Mouse (Mus musculus): ENCODE results near the gene Slco1a6. TPM values are rescaled to one million over a fixed set of nuclear protein-coding genes. Genes with fewer than 3 reads are reported as not detected.
"Not testable (repeated sequence)": the region's sequence is repeated elsewhere in the genome, so short reads cannot be mapped to it uniquely, and the experiment has no call there.

Slco1a6 gene
- polyA plus RNA-seq (2012; ENCODE audit: insufficient read depth, insufficient read length, low replicate concordance, missing spikeins), result not detected in 2 replicates

GRCm38 (mm10) chr6:142208421-142208820 is at the start of gene Slco1a6:
TSS of gene Slco1a6 (minus strand) at chr6:142208521.
- no peak for TF ChIP-seq CTCF (IDR thresholded peaks at IDR 0.05; ENCODE audit: insufficient read depth, low read depth, low read length)
- no peak for TF ChIP-seq POLR2A (IDR thresholded peaks at IDR 0.05; ENCODE audit: insufficient read depth, low read depth, low read length)
- Histone ChIP-seq H3K4me3 (ENCODE audit: insufficient read depth, low read depth, low read length) (no peak within 1 kb of the TSS), H3K27ac (ENCODE audit: insufficient read depth, low read depth, low read length) (no peak within 1 kb of the TSS), H3K4me1 (ENCODE audit: control insufficient read depth, insufficient read depth, low read length) (no peaks in the 10 kb centered on the region)
- WGBS, result 93% methylated on average over 4 of the region's 4 CpGs

GRCm38 (mm10) chr6:142250738-142251307 is 42.5 kb upstream of the Slco1a6 start:
- 93% methylated on average over 1 of the region's 1 CpGs for WGBS
- H3K27ac ChIP-seq (ENCODE audit: insufficient read depth, low read depth, low read length); H3K4me1 ChIP-seq (ENCODE audit: control insufficient read depth, insufficient read depth, low read length); H3K4me3 ChIP-seq (ENCODE audit: insufficient read depth, low read depth, low read length): not testable (repeated sequence)

GRCm38 (mm10) chr6:142245065-142245464 is 36.7 kb upstream of the Slco1a6 start:
- TF ChIP-seq CTCF (IDR thresholded peaks at IDR 0.05; ENCODE audit: insufficient read depth, low read depth, low read length), result no peak
- TF ChIP-seq POLR2A (IDR thresholded peaks at IDR 0.05; ENCODE audit: insufficient read depth, low read depth, low read length), result no peak
- Histone ChIP-seq H3K4me1 (ENCODE audit: control insufficient read depth, insufficient read depth, low read length) (no peaks in the 10 kb centered on the region), H3K27ac (ENCODE audit: insufficient read depth, low read depth, low read length) (no peak overlapping the region), H3K4me3 (ENCODE audit: insufficient read depth, low read depth, low read length) (no peak overlapping the region)
- 86% methylated on average over 5 of the region's 5 CpGs for WGBS

GRCm38 (mm10) chr6:142239468-142239867 is 31.1 kb upstream of the Slco1a6 start:
- Histone ChIP-seq H3K4me1 (ENCODE audit: control insufficient read depth, insufficient read depth, low read length) (no peaks in the 10 kb centered on the region), H3K4me3 (ENCODE audit: insufficient read depth, low read depth, low read length) (no peak overlapping the region), H3K27ac (ENCODE audit: insufficient read depth, low read depth, low read length) (no peak overlapping the region)
- no peak for TF ChIP-seq CTCF (IDR thresholded peaks at IDR 0.05; ENCODE audit: insufficient read depth, low read depth, low read length)
- TF ChIP-seq POLR2A (IDR thresholded peaks at IDR 0.05; ENCODE audit: insufficient read depth, low read depth, low read length), result no peak
- WGBS, result 81% methylated on average over 1 of the region's 1 CpGs

- TF ChIP-seq CTCF (IDR thresholded peaks at IDR 0.05; ENCODE audit: insufficient read depth, low read depth, low read length), result no peak
- TF ChIP-seq POLR2A (IDR thresholded peaks at IDR 0.05; ENCODE audit: insufficient read depth, low read depth, low read length), result no peak
- no peak overlapping the region for H3K27ac ChIP-seq (ENCODE audit: insufficient read depth, low read depth, low read length)
Measured at GRCm38 (mm10) chr6:142220138-142220537, 11.8 kb upstream of the Slco1a6 start.

GRCm38 (mm10) chr6:142211821-142212220 is 3.5 kb upstream of the Slco1a6 start:
- TF ChIP-seq CTCF (IDR thresholded peaks at IDR 0.05; ENCODE audit: insufficient read depth, low read depth, low read length), result no peak
- TF ChIP-seq POLR2A (IDR thresholded peaks at IDR 0.05; ENCODE audit: insufficient read depth, low read depth, low read length), result no peak
- H3K4me3 ChIP-seq (ENCODE audit: insufficient read depth, low read depth, low read length), result no peak overlapping the region
- no peaks in the 10 kb centered on the region for H3K4me1 ChIP-seq (ENCODE audit: control insufficient read depth, insufficient read depth, low read length)
- no peak overlapping the region for H3K27ac ChIP-seq (ENCODE audit: insufficient read depth, low read depth, low read length)

More at GRCm38 (mm10) chr6:142220138-142220537, 11.8 kb upstream of the Slco1a6 start:
- Histone ChIP-seq H3K4me3 (ENCODE audit: insufficient read depth, low read depth, low read length) (no peak overlapping the region), H3K4me1 (ENCODE audit: control insufficient read depth, insufficient read depth, low read length) (no peaks in the 10 kb centered on the region)

- Histone ChIP-seq H3K27ac (ENCODE audit: insufficient read depth, low read depth, low read length) (no peak overlapping the region), H3K4me3 (ENCODE audit: insufficient read depth, low read depth, low read length) (no peak overlapping the region), H3K4me1 (ENCODE audit: control insufficient read depth, insufficient read depth, low read length) (no peaks in the 10 kb centered on the region)
- TF ChIP-seq POLR2A (IDR thresholded peaks at IDR 0.05; ENCODE audit: insufficient read depth, low read depth, low read length) (no peak), CTCF (IDR thresholded peaks at IDR 0.05; ENCODE audit: insufficient read depth, low read depth, low read length) (no peak)
Measured at GRCm38 (mm10) chr6:142209749-142210148, 1.4 kb upstream of the Slco1a6 start.

GRCm38 (mm10) chr6:142200524-142200923 is 7.8 kb downstream of the Slco1a6 start:
- H3K4me1 ChIP-seq (ENCODE audit: control insufficient read depth, insufficient read depth, low read length), result no peaks in the 10 kb centered on the region
- no peak overlapping the region for H3K4me3 ChIP-seq (ENCODE audit: insufficient read depth, low read depth, low read length)
- TF ChIP-seq CTCF (IDR thresholded peaks at IDR 0.05; ENCODE audit: insufficient read depth, low read depth, low read length) (no peak), POLR2A (IDR thresholded peaks at IDR 0.05; ENCODE audit: insufficient read depth, low read depth, low read length) (no peak)
- no peak overlapping the region for H3K27ac ChIP-seq (ENCODE audit: insufficient read depth, low read depth, low read length)

- TF ChIP-seq CTCF (IDR thresholded peaks at IDR 0.05; ENCODE audit: insufficient read depth, low read depth, low read length) (no peak), POLR2A (IDR thresholded peaks at IDR 0.05; ENCODE audit: insufficient read depth, low read depth, low read length) (no peak)
- WGBS, result 89% methylated on average over 8 of the region's 8 CpGs
- H3K4me1 ChIP-seq (ENCODE audit: control insufficient read depth, insufficient read depth, low read length), result no peaks in the 10 kb centered on the region
- no peak overlapping the region for H3K4me3 ChIP-seq (ENCODE audit: insufficient read depth, low read depth, low read length)
- no peak overlapping the region for H3K27ac ChIP-seq (ENCODE audit: insufficient read depth, low read depth, low read length)
Measured at GRCm38 (mm10) chr6:142194245-142194644, 14.1 kb downstream of the Slco1a6 start.

GRCm38 (mm10) chr6:142191962-142192361 is 16.4 kb downstream of the Slco1a6 start:
- Histone ChIP-seq H3K4me1 (ENCODE audit: control insufficient read depth, insufficient read depth, low read length) (no peaks in the 10 kb centered on the region), H3K27ac (ENCODE audit: insufficient read depth, low read depth, low read length) (no peak overlapping the region), H3K4me3 (ENCODE audit: insufficient read depth, low read depth, low read length) (no peak overlapping the region)
- WGBS, result 79% methylated on average over 1 of the region's 1 CpGs
- no peak for TF ChIP-seq POLR2A (IDR thresholded peaks at IDR 0.05; ENCODE audit: insufficient read depth, low read depth, low read length)
- no peak for TF ChIP-seq CTCF (IDR thresholded peaks at IDR 0.05; ENCODE audit: insufficient read depth, low read depth, low read length)

Data from olfactory bulb, adult 2 months (tissue).